Mouse (Mus musculus): ENCODE measurements around the gene Hmg20b. TPM values are rescaled to one million over a fixed set of nuclear protein-coding genes. Genes with fewer than 3 reads are reported as not detected.

Gene Hmg20b
- 28.8 TPM for polyA plus RNA-seq (2017; shearing (Covaris generic))

GRCm38 (mm10) chr10:81350351-81351063, at the start of gene Hmg20b:
Gene Hmg20b (minus strand): TSS chr10:81350480.

GRCm38 (mm10) chr10:81392781-81393185, 42.5 kb upstream of the Hmg20b start, which contains the start of gene Smim24:
Gene Smim24 (plus strand): TSS chr10:81393051.

GRCm38 (mm10) chr10:81388505-81389055, 38.3 kb upstream of the Hmg20b start, which contains the start of gene Gm48552:
Gene Gm48552 (plus strand): TSS chr10:81389005.

GRCm38 (mm10) chr10:81383802-81384604, 33.7 kb upstream of the Hmg20b start, which contains the start of the genes Dohh and Gm48551:
Gene Dohh (plus strand): TSS chr10:81384428.
Gene Gm48551 (plus strand): TSS chr10:81384466.

GRCm38 (mm10) chr10:81377793-81378552, 27.7 kb upstream of the Hmg20b start, which contains the start of gene Fzr1:
Gene Fzr1 (minus strand): TSS chr10:81378516.

GRCm38 (mm10) chr10:81365672-81366476, 15.6 kb upstream of the Hmg20b start, which contains the start of gene 4930404N11Rik:
Gene 4930404N11Rik (minus strand): TSS chr10:81365816.

GRCm38 (mm10) chr10:81356991-81357844, 6.9 kb upstream of the Hmg20b start, which contains the start of gene Mfsd12:
Gene Mfsd12 (plus strand): TSS chr10:81357491.

GRCm38 (mm10) chr10:81342686-81343505, 7.4 kb downstream of the Hmg20b start, which contains the start of gene Gipc3:
Gene Gipc3 (minus strand): TSS chr10:81343266.

GRCm38 (mm10) chr10:81328386-81328785, 21.9 kb downstream of the Hmg20b start, which contains the start of gene Tbxa2r:
Gene Tbxa2r (plus strand): TSS chr10:81328731.

GRCm38 (mm10) chr10:81320550-81321347, 29.5 kb downstream of the Hmg20b start, which contains the start of gene Cactin:
Gene Cactin (plus strand): TSS chr10:81321103.

Other genes starting within 250 kb of the Hmg20b start
- 31.9 TPM for gene Map2k2, start 244.6 kb downstream of the Hmg20b start, polyA plus RNA-seq (2017; shearing (Covaris generic))
- 18.9 TPM for gene Zbtb7a, start 215.3 kb downstream of the Hmg20b start, polyA plus RNA-seq (2017; shearing (Covaris generic))
- 32.1 TPM for gene Pias4, start 182.6 kb downstream of the Hmg20b start, polyA plus RNA-seq (2017; shearing (Covaris generic))
- gene Eef2, start 173.8 kb downstream of the Hmg20b start, polyA plus RNA-seq (2017; shearing (Covaris generic)), result 984 TPM
- 12.1 TPM for gene Dapk3, start 167.5 kb downstream of the Hmg20b start, polyA plus RNA-seq (2017; shearing (Covaris generic))
- not detected for gene 4930442H23Rik, start 166.6 kb downstream of the Hmg20b start, polyA plus RNA-seq (2017; shearing (Covaris generic))
- gene Nmrk2, start 148.4 kb downstream of the Hmg20b start, polyA plus RNA-seq (2017; shearing (Covaris generic)), result 0.37 TPM
- gene Atcay, start 119.6 kb downstream of the Hmg20b start, polyA plus RNA-seq (2017; shearing (Covaris generic)), result 9.0 TPM
- gene Zfr2, start 117.3 kb downstream of the Hmg20b start, polyA plus RNA-seq (2017; shearing (Covaris generic)), result 3.7 TPM
- gene Matk, start 97.5 kb downstream of the Hmg20b start, polyA plus RNA-seq (2017; shearing (Covaris generic)), result 134 TPM
- 139 TPM for gene Mrpl54, start 83.5 kb downstream of the Hmg20b start, polyA plus RNA-seq (2017; shearing (Covaris generic))
- gene Apba3, start 83.5 kb downstream of the Hmg20b start, polyA plus RNA-seq (2017; shearing (Covaris generic)), result 38.6 TPM
- 8.3 TPM for gene Tjp3, start 58.9 kb downstream of the Hmg20b start, polyA plus RNA-seq (2017; shearing (Covaris generic))
- gene Pip5k1c, start 57.5 kb downstream of the Hmg20b start, polyA plus RNA-seq (2017; shearing (Covaris generic)), result 32.1 TPM
- 16.6 TPM for gene Cactin, start 29.4 kb downstream of the Hmg20b start, polyA plus RNA-seq (2017; shearing (Covaris generic))
- gene Tbxa2r, start 21.7 kb downstream of the Hmg20b start, polyA plus RNA-seq (2017; shearing (Covaris generic)), result 41.7 TPM
- gene Gipc3, start 7.2 kb downstream of the Hmg20b start, polyA plus RNA-seq (2017; shearing (Covaris generic)), result not detected
- gene Mfsd12, start 7.0 kb upstream of the Hmg20b start, polyA plus RNA-seq (2017; shearing (Covaris generic)), result 1.5 TPM
- 0.82 TPM for gene 4930404N11Rik, start 15.3 kb upstream of the Hmg20b start, polyA plus RNA-seq (2017; shearing (Covaris generic))
- gene Fzr1, start 28.0 kb upstream of the Hmg20b start, polyA plus RNA-seq (2017; shearing (Covaris generic)), result 16.3 TPM
- 32.9 TPM for gene Dohh, start 33.9 kb upstream of the Hmg20b start, polyA plus RNA-seq (2017; shearing (Covaris generic))
- 3.4 TPM for gene Gm48551, start 34.0 kb upstream of the Hmg20b start, polyA plus RNA-seq (2017; shearing (Covaris generic))
- 0.91 TPM for gene Gm48552, start 38.5 kb upstream of the Hmg20b start, polyA plus RNA-seq (2017; shearing (Covaris generic))
- 8.7 TPM for gene Smim24, start 42.6 kb upstream of the Hmg20b start, polyA plus RNA-seq (2017; shearing (Covaris generic))
- 23.6 TPM for gene Nfic, start 105.2 kb upstream of the Hmg20b start, polyA plus RNA-seq (2017; shearing (Covaris generic))
- gene Celf5, start 132.2 kb upstream of the Hmg20b start, polyA plus RNA-seq (2017; shearing (Covaris generic)), result 0.17 TPM
- gene Ncln, start 145.9 kb upstream of the Hmg20b start, polyA plus RNA-seq (2017; shearing (Covaris generic)), result 133 TPM
- gene S1pr4, start 149.7 kb upstream of the Hmg20b start, polyA plus RNA-seq (2017; shearing (Covaris generic)), result 96.9 TPM
- 19.4 TPM for gene Gna15, start 173.7 kb upstream of the Hmg20b start, polyA plus RNA-seq (2017; shearing (Covaris generic))
- 7.0 TPM for gene Gna11, start 194.7 kb upstream of the Hmg20b start, polyA plus RNA-seq (2017; shearing (Covaris generic))
- 134 TPM for gene Aes, start 209.0 kb upstream of the Hmg20b start, polyA plus RNA-seq (2017; shearing (Covaris generic))
- gene Tle2, start 224.1 kb upstream of the Hmg20b start, polyA plus RNA-seq (2017; shearing (Covaris generic)), result 1.6 TPM

All from CD4-positive, CD25-positive, alpha-beta regulatory T cell, adult 9 weeks (primary cell).